Mouse (Mus musculus): ENCODE measurements around the gene Pgap2.

The Pgap2 gene

GRCm38 (mm10) chr7:102209756-102210721 lies at the start of gene Pgap2, which contains the start of gene Nup98:
Gene Pgap2 (plus strand): TSS chr7:102210208.
Gene Nup98 (minus strand): TSS chr7:102210176.
- in situ Hi-C loops (cut with MboI, MseI): no loop called here

GRCm38 (mm10) chr7:102170300-102170699 lies 39.7 kb upstream of the Pgap2 start:
- in situ Hi-C loops (cut with MboI, MseI): no loop called here

- in situ Hi-C loops (cut with MboI, MseI): loop anchor here (10.0 kb wide), 1 partner anchor 49 kb away; no protein-coding TSS in a partner anchor
Measured at GRCm38 (mm10) chr7:102183849-102184248, 26.2 kb upstream of the Pgap2 start.

DNA sequence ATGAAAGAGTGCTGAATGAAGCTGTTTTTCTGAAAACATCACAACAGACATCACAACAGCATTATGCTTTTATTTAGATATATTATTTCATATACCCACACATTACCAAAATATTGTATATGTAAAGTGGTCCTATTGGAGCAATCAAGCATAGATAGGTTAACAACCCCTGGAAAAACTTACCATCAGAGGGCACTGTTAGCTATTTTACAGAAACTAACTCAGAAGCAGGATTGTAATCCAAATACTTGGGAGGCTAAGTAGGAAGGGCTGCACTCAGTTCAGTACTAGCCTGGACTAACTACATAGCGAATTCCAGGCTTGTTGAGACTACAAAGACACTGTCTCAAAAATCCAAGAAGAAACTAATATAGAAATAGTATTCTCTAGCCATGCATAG lies 17.7 kb upstream of the Pgap2 start:
- in situ Hi-C loops (cut with MboI, MseI): no loop called here

DNA sequence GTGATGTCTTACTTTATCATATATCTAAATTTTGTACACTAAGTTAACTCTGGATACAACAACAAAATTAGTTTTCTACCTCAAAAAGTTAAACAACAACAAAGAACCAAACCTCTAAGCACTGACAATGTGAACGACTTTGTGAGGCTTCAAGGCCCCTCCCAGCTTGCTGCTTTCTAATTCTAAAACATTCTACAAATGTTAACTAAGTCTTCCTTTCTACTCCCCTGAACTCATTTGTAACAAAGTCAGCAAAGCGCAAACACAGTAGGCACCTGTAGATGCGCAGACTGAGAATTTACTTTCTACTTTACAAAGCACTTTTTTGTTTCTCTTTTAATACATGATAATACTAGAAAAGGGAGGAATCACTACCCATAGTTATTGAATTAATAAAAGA lies 9.4 kb upstream of the Pgap2 start:
- in situ Hi-C loops (cut with MboI, MseI): no loop called here

GRCm38 (mm10) chr7:102200996-102201785 lies 8.8 kb upstream of the Pgap2 start:
- in situ Hi-C loops (cut with MboI, MseI): no loop called here

GRCm38 (mm10) chr7:102204296-102204857 lies 5.6 kb upstream of the Pgap2 start:
- in situ Hi-C loops (cut with MboI, MseI): no loop called here

DNA sequence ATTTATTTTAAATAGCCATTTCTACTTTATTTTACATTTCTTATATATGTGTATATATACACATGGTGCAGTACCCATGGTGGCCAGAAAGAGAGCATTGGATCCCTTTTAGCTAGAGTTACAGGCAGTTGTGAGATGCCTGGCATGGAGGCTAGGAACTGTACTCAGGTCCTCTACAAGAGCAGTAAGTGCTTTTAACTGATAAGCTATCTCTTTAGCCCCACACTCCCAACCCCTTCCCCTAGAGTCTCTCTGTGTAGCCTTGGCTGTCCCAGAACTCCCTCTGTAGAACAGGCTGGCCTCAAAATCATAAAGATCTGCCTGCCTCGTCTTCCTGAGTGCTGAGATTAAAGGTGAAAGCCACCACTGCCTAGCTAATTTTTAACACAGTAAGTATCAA lies 4.4 kb upstream of the Pgap2 start:
- in situ Hi-C loops (cut with MboI, MseI): no loop called here

GRCm38 (mm10) chr7:102208806-102209363 lies 1.1 kb upstream of the Pgap2 start:
- in situ Hi-C loops (cut with MboI, MseI): no loop called here

DNA sequence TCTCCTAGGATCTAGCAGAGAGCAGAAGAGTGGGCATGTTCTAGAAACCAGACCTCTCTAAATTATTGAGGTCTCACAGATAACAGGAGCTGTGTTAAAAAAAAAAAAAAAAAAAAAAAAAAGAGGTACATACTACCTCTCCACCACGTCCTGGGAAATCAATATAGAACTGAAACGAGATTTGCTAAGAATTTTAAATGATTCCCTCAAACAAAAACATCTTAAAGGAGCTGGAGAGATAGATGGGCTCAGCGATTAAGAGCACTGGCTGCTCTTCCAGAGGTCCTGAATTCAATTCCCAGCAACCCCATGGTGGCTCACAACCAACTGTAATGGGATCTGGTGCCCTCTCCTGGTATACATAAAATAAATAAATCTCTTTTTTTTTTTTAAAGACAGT lies 1.1 kb downstream of the Pgap2 start:
- in situ Hi-C loops (cut with MboI, MseI): no loop called here

GRCm38 (mm10) chr7:102221899-102222298 lies 11.9 kb downstream of the Pgap2 start:
- in situ Hi-C loops (cut with MboI, MseI): no loop called here

- in situ Hi-C loops (cut with MboI, MseI): no loop called here
Measured at GRCm38 (mm10) chr7:102222336-102222735, 12.3 kb downstream of the Pgap2 start.

GRCm38 (mm10) chr7:102222830-102223556 lies 13.0 kb downstream of the Pgap2 start:
- in situ Hi-C loops (cut with MboI, MseI): no loop called here

GRCm38 (mm10) chr7:102223883-102224738 lies 14.1 kb downstream of the Pgap2 start:
- in situ Hi-C loops (cut with MboI, MseI): no loop called here

GRCm38 (mm10) chr7:102226051-102226450 lies 16.0 kb downstream of the Pgap2 start:
- in situ Hi-C loops (cut with MboI, MseI): no loop called here

GRCm38 (mm10) chr7:102228049-102228670 lies 18.2 kb downstream of the Pgap2 start:
- in situ Hi-C loops (cut with MboI, MseI): no loop called here

DNA sequence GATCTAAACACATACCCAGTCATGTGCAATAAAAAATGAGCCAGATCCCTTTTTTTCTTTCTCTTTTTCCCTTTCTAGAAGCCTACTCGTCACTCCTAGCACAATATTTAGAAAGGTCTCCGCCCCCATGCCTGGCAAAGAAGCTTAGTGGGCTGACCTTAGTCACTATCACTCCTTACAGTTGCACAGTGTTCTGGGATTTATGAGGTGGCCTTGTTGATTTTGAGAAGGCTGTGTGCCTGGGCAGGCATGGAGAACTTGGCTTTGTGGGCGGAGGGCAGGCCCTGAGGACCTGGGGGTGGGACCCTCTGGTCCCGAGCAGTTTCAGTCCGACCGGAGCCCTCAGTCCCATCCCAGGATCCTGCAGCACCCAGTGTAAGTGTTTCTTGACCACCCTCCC lies 19.8 kb downstream of the Pgap2 start:
- in situ Hi-C loops (cut with MboI, MseI): no loop called here

GRCm38 (mm10) chr7:102233059-102233458 lies 23.1 kb downstream of the Pgap2 start:
- in situ Hi-C loops (cut with MboI, MseI): no loop called here

DNA sequence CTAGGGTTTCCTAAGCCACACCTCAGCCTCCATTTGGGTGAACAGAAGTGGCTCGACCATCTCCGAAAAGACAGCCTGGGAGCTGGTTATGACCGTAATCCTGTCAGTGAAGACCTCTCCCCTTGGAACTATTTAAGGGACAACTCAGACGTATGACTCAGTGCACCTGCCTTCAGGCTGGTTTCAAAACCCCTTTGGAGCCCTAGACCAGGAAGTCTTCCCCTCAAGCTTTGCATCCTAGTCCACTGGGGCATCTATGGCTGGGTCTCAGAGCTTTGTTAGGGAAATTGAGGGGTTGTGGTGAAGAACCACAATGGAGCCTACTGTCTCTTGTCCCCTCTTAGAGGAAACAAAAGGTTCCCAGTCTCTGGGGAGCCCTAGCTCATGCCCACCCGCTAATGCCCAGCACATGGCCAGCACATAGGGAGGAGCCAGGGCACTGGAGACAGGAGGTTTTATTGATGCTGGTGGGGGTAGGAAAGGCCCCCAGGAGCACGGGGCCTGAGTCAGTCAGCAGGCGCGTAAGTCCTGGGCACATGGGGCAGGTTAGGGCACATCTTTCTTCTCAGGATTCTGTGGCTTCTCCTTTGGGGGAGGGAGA lies 28.8 kb downstream of the Pgap2 start:
- in situ Hi-C loops (cut with MboI, MseI): loop anchor here (5.0 kb wide), 1 partner anchor 96 kb away; no protein-coding TSS in a partner anchor
